8 mouse cellular contexts compared by ENCODE assay signal in the genomic region with DNA sequence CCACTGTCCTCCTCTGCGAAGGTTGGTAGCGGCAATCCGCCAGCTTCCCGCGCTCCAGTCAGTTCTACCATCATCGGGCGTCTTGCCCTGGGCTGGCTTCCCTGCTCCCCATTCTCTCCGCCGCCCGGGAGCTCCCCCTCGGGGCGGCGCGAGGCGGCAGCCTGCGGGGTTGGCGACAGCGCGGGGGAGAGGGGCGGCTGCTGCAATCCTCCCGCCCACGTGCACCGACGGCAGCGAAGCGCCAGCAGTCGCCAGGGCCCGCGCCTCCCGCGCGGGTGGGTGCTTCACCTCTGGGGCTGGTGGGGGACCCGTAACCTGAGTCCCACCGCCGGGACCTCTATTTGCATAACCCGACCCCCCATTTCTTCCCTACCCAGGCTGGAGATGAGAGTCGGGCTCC. TPM values are rescaled to one million over a fixed set of nuclear protein-coding genes. Genes with fewer than 3 reads are reported as not detected.
A peak's percentile ranks its signal among the peaks of the same experiment; 100 is the strongest.
DNase-seq lines count a peak whose midpoint lies in the region; ATAC-seq and TF ChIP-seq lines count a peak whose summit lies in the region.

A gene (plus strand): TSS at position 220 of the 400 bp plus-strand sequence.

- H3K9ac ChIP-seq in intestine, postnatal 0 days (ENCODE audit: low read depth, low read length): no peak within 1 kb of the TSS
- H3K9ac ChIP-seq in midbrain, embryonic 13.5 days (replicated peaks): peak within 1 kb of the TSS; percentile 59

- H3K27me3 ChIP-seq in spleen, adult 2 months (ENCODE audit: control insufficient read depth, insufficient read depth, low read length): peaks cover 21% of the 10 kb centered on the region
- peaks cover 59% of the 10 kb centered on the region for H3K27me3 ChIP-seq in intestine, postnatal 0 days (replicated peaks; ENCODE audit: control insufficient read depth, insufficient read depth, low read length)
- peaks cover 91% of the 10 kb centered on the region for H3K27me3 ChIP-seq in midbrain, embryonic 13.5 days

- WGBS in spleen, adult 2 months: 1% methylated on average over 37 of the region's 37 CpGs
- 2% methylated on average over 35 of the region's 37 CpGs for WGBS in intestine, postnatal 0 days
- WGBS in midbrain, embryonic 13.5 days: 1% methylated on average over 34 of the region's 37 CpGs

- no peaks in the 10 kb centered on the region for H3K9me3 ChIP-seq in intestine, postnatal 0 days (ENCODE audit: control insufficient read depth)
- H3K9me3 ChIP-seq in midbrain, embryonic 13.5 days: no peaks in the 10 kb centered on the region

- no peaks in the 10 kb centered on the region for H3K36me3 ChIP-seq in spleen, adult 2 months (ENCODE audit: control insufficient read depth, insufficient read depth, low read length)
- H3K36me3 ChIP-seq in intestine, postnatal 0 days (ENCODE audit: control insufficient read depth, insufficient read depth): no peaks in the 10 kb centered on the region
- H3K36me3 ChIP-seq in midbrain, embryonic 13.5 days: no peaks in the 10 kb centered on the region

- peak within 1 kb of the TSS; percentile 59 for H3K4me3 ChIP-seq in spleen, adult 2 months (ENCODE audit: extremely low read depth, insufficient read depth, insufficient read length)
- peak within 1 kb of the TSS; percentile 69 for H3K4me3 ChIP-seq in intestine, postnatal 0 days (ENCODE audit: low read depth, low read length)
- peak within 1 kb of the TSS; percentile 59 for H3K4me3 ChIP-seq in midbrain, embryonic 13.5 days (replicated peaks)

- no peak for TF ChIP-seq POLR2A in spleen, adult 2 months (IDR thresholded peaks at IDR 0.05; ENCODE audit: low read depth, low read length)

- DNase-seq in cerebellum, adult 11-12 months: peak; percentile 22
- DNase-seq in cerebellum, adult 9-10 months: no peak
- DNase-seq in spleen, adult 2 months (ENCODE audit: low read depth in 1 of 2, low spot score in 2 of 2): peak in 1 of 2 experiments; percentile 22
- DNase-seq in spleen, adult 12 weeks (ENCODE audit: low spot score): no peak
- peak; percentile 24 for DNase-seq in gastrocnemius, postnatal 25 days
- peak; percentile 68 for DNase-seq in thymus, postnatal 25 days

- peaks cover 5% of the 10 kb centered on the region for H3K4me1 ChIP-seq in spleen, adult 2 months (ENCODE audit: control insufficient read depth, insufficient read depth, insufficient read length)
- 0 out of 2 replicates have a peak, but pooled peaks cover 5% of the 10 kb centered on the region for H3K4me1 ChIP-seq in intestine, postnatal 0 days (replicated peaks; ENCODE audit: control insufficient read depth, insufficient read depth, low read length)
- peaks cover 46% of the 10 kb centered on the region for H3K4me1 ChIP-seq in midbrain, embryonic 13.5 days (replicated peaks)

- H3K4me2 ChIP-seq in intestine, postnatal 0 days (replicated peaks; ENCODE audit: low read depth): peak within 1 kb of the TSS; percentile 99
- peak within 1 kb of the TSS; percentile 96 for H3K4me2 ChIP-seq in midbrain, embryonic 13.5 days (replicated peaks)

- no peak for ATAC-seq in intestine, postnatal 0 days
- 0 out of 2 replicates have a peak, but pooled peaks have one; percentile 4 for ATAC-seq in midbrain, embryonic 13.5 days

- H3K27ac ChIP-seq in spleen, adult 2 months (ENCODE audit: insufficient read depth, low read length): no peak within 1 kb of the TSS; the same call in 1 of the 2 replicates
- H3K27ac ChIP-seq in intestine, postnatal 0 days (ENCODE audit: low read depth, low read length): no peak within 1 kb of the TSS
- no peak within 1 kb of the TSS for H3K27ac ChIP-seq in midbrain, embryonic 13.5 days

- 0 out of 2 replicates have a peak, but pooled peaks have one; percentile 1 for TF ChIP-seq CTCF in spleen, adult 2 months (IDR thresholded peaks at IDR 0.05; ENCODE audit: extremely low read depth, insufficient read depth, insufficient read length, insufficient replicate concordance)
- TF ChIP-seq CTCF in intestine, postnatal 0 days (IDR thresholded peaks at IDR 0.05; ENCODE audit: low read depth): peak; percentile 40

RNA-seq across cellular contexts. Expression of the gene that starts here (rescaled TPM):
- polyA plus RNA-seq in spleen, adult 2 months (2012; rRNA removed): 12.5 and 17.7 TPM in 2 replicates
- total RNA-seq in gastrocnemius, postnatal 25 days (2021): 1 to 10 TPM in 1 of 2 experiments, under 1 TPM in 1; 0.80 to 1.5 TPM
- polyA plus RNA-seq in intestine, postnatal 0 days (2015; fragmentation: Nextera tagmentation; extraction: Ambion mirVana): 0.60 TPM in 2 replicates
- polyA plus RNA-seq in midbrain, embryonic 13.5 days (2015; fragmentation: Nextera tagmentation; extraction: Ambion mirVana): 0.17 and 0.24 TPM in 2 replicates

Comparison
In these comparisons a context has a peak if more than half of its experiments do, and no peak if none do; other contexts are left out.
1. DNase-seq: peak in cerebellum, adult 11-12 months (single experiment), gastrocnemius, postnatal 25 days (single experiment) and thymus, postnatal 25 days (single experiment); none in cerebellum, adult 9-10 months (single experiment) and spleen, adult 12 weeks (single experiment).
2. Peak in ATAC-seq, H3K4me3 ChIP-seq, H3K9ac ChIP-seq and H3K4me2 ChIP-seq in midbrain, embryonic 13.5 days; RNA of the gene not detected or under 1 TPM.
3. Peak in every context shown above with its lines, with median percentiles within 50 percentile points of each other: H3K4me3 ChIP-seq.